Mouse (Mus musculus) midbrain, embryonic 15.5 days (tissue): ENCODE results near the gene Defa34. TPM values are rescaled to one million over a fixed set of nuclear protein-coding genes. Genes with fewer than 3 reads are reported as not detected.
"Not testable (repeated sequence)": the region's sequence is repeated elsewhere in the genome, so short reads cannot be mapped to it uniquely, and the experiment has no call there.

ENCODE experiments used
- ATAC-seq: fragments of 200-750 bp; cut with Nextera tagmentation; replicated peaks from 2 replicates; pipeline ENCODE4 v1.8.0; 2017; ENCODE audit warnings: moderate TSS enrichment
- H3K27ac ChIP-seq: fragments of 300-500 bp; sonication (generic); 2 replicates; pipeline ENCODE4 v1.5.1; 2015; ENCODE audit warnings: mild to moderate bottlenecking, inconsistent platforms
- H3K27me3 ChIP-seq: fragments of 300-500 bp; sonication (generic); replicated peaks from 2 replicates; pipeline ENCODE4 v1.6.1; 2015; ENCODE audit warnings: inconsistent platforms
- H3K36me3 ChIP-seq: fragments of 300-500 bp; sonication (generic); replicated peaks from 2 replicates; pipeline ENCODE4 v1.6.1; 2015; ENCODE audit warnings: inconsistent platforms
- H3K4me1 ChIP-seq: fragments of 300-500 bp; sonication (generic); 2 replicates; pipeline ENCODE4 v1.6.1; 2015; ENCODE audit warnings: inconsistent platforms
- H3K4me2 ChIP-seq: fragments of 300-500 bp; sonication (generic); 2 replicates; pipeline ENCODE4 v1.6.1; 2015; ENCODE audit warnings: inconsistent platforms, mild to moderate bottlenecking, moderate library complexity
- H3K4me3 ChIP-seq: fragments of 300-500 bp; sonication (generic); 2 replicates; pipeline ENCODE4 v1.5.1; 2015; ENCODE audit warnings: mild to moderate bottlenecking, inconsistent platforms
- H3K9ac ChIP-seq: fragments of 300-500 bp; sonication (generic); 2 replicates; pipeline ENCODE4 v1.6.1; 2015; ENCODE audit warnings: mild to moderate bottlenecking, inconsistent platforms
- H3K9me3 ChIP-seq: fragments of 300-500 bp; sonication (generic); 2 replicates; pipeline ENCODE4 v1.6.1; 2016; ENCODE audit warnings: inconsistent platforms
- WGBS: fragments of 180-500 bp; shearing (Covaris S2); methylation state at CpG from one replicate; pipeline ENCODE4 v1.1.7; 2015; ENCODE audit warnings: mixed read lengths; 5-methylcytosine and 5-hydroxymethylcytosine counted together
- polyA plus RNA-seq: library from polyadenylated mRNA; unstranded; fragments of >200 nt; fragmentation: Nextera tagmentation; extraction: Ambion mirVana; gene quantifications from 2 replicates; pipeline ENCODE4 v1.2.1, GENCODE M21; 2015

The Defa34 gene
- polyA plus RNA-seq: not detected in 2 replicates

- ATAC-seq, H3K27me3 ChIP-seq, H3K27ac ChIP-seq, H3K4me2 ChIP-seq, H3K9ac ChIP-seq, H3K4me3 ChIP-seq, H3K9me3 ChIP-seq, H3K36me3 ChIP-seq, H3K4me1 ChIP-seq: not testable (repeated sequence)
- WGBS: 67% methylated on average over 1 of the region's 1 CpGs
Measured at GRCm38 (mm10) chr8:21665497-21665896, at the start of gene Defa34. Defa34 (plus strand) TSS chr8:21665797.

- not testable (repeated sequence) for H3K36me3 ChIP-seq, H3K4me2 ChIP-seq, H3K4me3 ChIP-seq, ATAC-seq, H3K9me3 ChIP-seq, H3K27me3 ChIP-seq, H3K9ac ChIP-seq, H3K4me1 ChIP-seq, H3K27ac ChIP-seq
- WGBS: 100% methylated on average over 1 of the region's 1 CpGs
Measured at GRCm38 (mm10) chr8:21617883-21618282, 47.7 kb upstream of the Defa34 start, which contains the start of gene Defa26. Defa26 (plus strand) TSS chr8:21618183.

- not testable (repeated sequence) for H3K27me3 ChIP-seq, H3K9me3 ChIP-seq, ATAC-seq, H3K4me2 ChIP-seq, H3K27ac ChIP-seq, H3K4me3 ChIP-seq, H3K36me3 ChIP-seq, H3K4me1 ChIP-seq, H3K9ac ChIP-seq
- 57% methylated on average over 1 of the region's 2 CpGs for WGBS
Measured at GRCm38 (mm10) chr8:21655480-21655879, 10.1 kb upstream of the Defa34 start, which contains the start of gene Defa17. Defa17 (plus strand) TSS chr8:21655780.

GRCm38 (mm10) chr8:21703545-21703944 is 37.9 kb downstream of the Defa34 start, which contains the start of gene AY761184:
AY761184 (minus strand) TSS chr8:21703645.
- WGBS: 77% methylated on average over 2 of the region's 2 CpGs
- H3K4me2 ChIP-seq, H3K36me3 ChIP-seq, H3K27me3 ChIP-seq, H3K27ac ChIP-seq, H3K4me1 ChIP-seq, H3K4me3 ChIP-seq, ATAC-seq, H3K9me3 ChIP-seq, H3K9ac ChIP-seq: not testable (repeated sequence)

Other genes starting within 250 kb of the Defa34 start
- gene Defa36, start 238.4 kb upstream of the Defa34 start, polyA plus RNA-seq: not detected in 2 replicates
- not detected in 2 replicates for gene Gm7849, start 209.2 kb upstream of the Defa34 start, polyA plus RNA-seq
- not detected in 2 replicates for gene Defa20, start 156.5 kb upstream of the Defa34 start, polyA plus RNA-seq
- not detected in 2 replicates for gene Defa32, start 136.8 kb upstream of the Defa34 start, polyA plus RNA-seq
- gene Defa37, start 100.4 kb upstream of the Defa34 start, polyA plus RNA-seq: not detected in 2 replicates
- gene Defa28, start 82.8 kb upstream of the Defa34 start, polyA plus RNA-seq: not detected in 2 replicates
- not detected in 2 replicates for gene Gm7861, start 71.3 kb upstream of the Defa34 start, polyA plus RNA-seq
- gene Defa26, start 47.6 kb upstream of the Defa34 start, polyA plus RNA-seq: not detected in 2 replicates
- gene Defa17, start 10.0 kb upstream of the Defa34 start, polyA plus RNA-seq: not detected in 2 replicates
- gene AY761184, start 37.8 kb downstream of the Defa34 start, polyA plus RNA-seq: not detected in 2 replicates
- gene Defa24, start 68.7 kb downstream of the Defa34 start, polyA plus RNA-seq: not detected in 2 replicates
- gene Defb50, start 157.7 kb downstream of the Defa34 start, polyA plus RNA-seq: not detected in 2 replicates
- gene Defb2, start 174.1 kb downstream of the Defa34 start, polyA plus RNA-seq: not detected in 2 replicates
- gene Defb10, start 193.1 kb downstream of the Defa34 start, polyA plus RNA-seq: not detected in 2 replicates
- gene Defb9, start 219.6 kb downstream of the Defa34 start, polyA plus RNA-seq: not detected in 2 replicates
- 4.7 and 5.0 TPM in 2 replicates for gene Defb11, start 240.6 kb downstream of the Defa34 start, polyA plus RNA-seq